Mouse (Mus musculus) hindbrain, embryonic 11.5 days (tissue): ENCODE data around the gene Mrm3. TPM values are rescaled to one million over a fixed set of nuclear protein-coding genes. Genes with fewer than 3 reads are reported as not detected.

Experiments
- ATAC-seq: fragments of 200-750 bp; cut with Nextera tagmentation; 2 replicates; pipeline ENCODE4 v1.8.0; 2017; ENCODE audit warnings: mild to moderate bottlenecking, moderate TSS enrichment, moderate library complexity; ENCODE audit not compliant: low FRiP score
- DNase-seq: peaks from one replicate; pipeline ENCODE4 v3.0.0-alpha.2; 2015; ENCODE audit warnings: low spot score
- H3K27ac ChIP-seq: fragments of 300-500 bp; sonication (generic); 2 replicates; pipeline ENCODE4 v1.5.1; 2014; ENCODE audit warnings: mild to moderate bottlenecking, low read depth, low read length
- H3K27me3 ChIP-seq: fragments of 300-500 bp; sonication (generic); 2 replicates; pipeline ENCODE4 v1.6.1; 2014; ENCODE audit warnings: mild to moderate bottlenecking, low read length, moderate library complexity, mixed read lengths; ENCODE audit not compliant: control insufficient read depth, insufficient read depth
- H3K36me3 ChIP-seq: fragments of 300-500 bp; sonication (generic); 2 replicates; pipeline ENCODE4 v1.6.1; 2014; ENCODE audit warnings: mild to moderate bottlenecking, low read length, moderate library complexity, mixed read lengths; ENCODE audit not compliant: control insufficient read depth, insufficient read depth
- H3K4me1 ChIP-seq: fragments of 300-500 bp; sonication (generic); replicated peaks from 2 replicates; pipeline ENCODE4 v1.6.1; 2014; ENCODE audit warnings: low read length, mixed read lengths; ENCODE audit not compliant: control insufficient read depth, insufficient read depth
- H3K4me2 ChIP-seq: fragments of 300-500 bp; sonication (generic); replicated peaks from 2 replicates; pipeline ENCODE4 v1.6.1; 2014; ENCODE audit warnings: mild to moderate bottlenecking, low read depth, low read length
- H3K4me3 ChIP-seq: fragments of 300-500 bp; sonication (generic); 2 replicates; pipeline ENCODE4 v1.5.1; 2014; ENCODE audit warnings: low read depth, low read length
- H3K9ac ChIP-seq: fragments of 300-500 bp; sonication (generic); 2 replicates; pipeline ENCODE4 v1.6.1; 2014; ENCODE audit warnings: low read depth, low read length
- H3K9me3 ChIP-seq: fragments of 300-500 bp; sonication (generic); 2 replicates; pipeline ENCODE4 v1.6.1; 2016; ENCODE audit warnings: low read length; ENCODE audit not compliant: control insufficient read depth
- WGBS: fragments of 180-500 bp; shearing (Covaris S2); extraction: QIAGEN DNeasy Blood & Tissue Kit; methylation state at CpG from one replicate; pipeline ENCODE4 v1.1.7; 2014; 5-methylcytosine and 5-hydroxymethylcytosine counted together
- polyA plus RNA-seq: library from polyadenylated mRNA; unstranded; fragments of >200 nt; fragmentation: Nextera tagmentation; extraction: Ambion mirVana; gene quantifications from 2 replicates; pipeline ENCODE4 v1.2.1, GENCODE M21; 2014

Mrm3 gene
- polyA plus RNA-seq, 1 experiment from 2014 or later, result 21.9 TPM

- DNase-seq (no peak), ATAC-seq (no peak)
- Histone ChIP-seq H3K27ac (peak overlapping the region; percentile 84), H3K4me2 (no peak overlapping the region), H3K9ac (peak overlapping the region; percentile 42; the same call in 1 of the 2 replicates), H3K4me3 (no peak overlapping the region), H3K4me1 (peaks cover 10% of the 10 kb centered on the region), H3K9me3 (no peaks in the 10 kb centered on the region), H3K27me3 (no peaks in the 10 kb centered on the region), H3K36me3 (no peaks in the 10 kb centered on the region)
- 62% methylated on average over 6 of the region's 6 CpGs for WGBS
Observed at GRCm38 (mm10) chr11:76268521-76269065, 25.1 kb downstream of the Mrm3 start.

DNA sequence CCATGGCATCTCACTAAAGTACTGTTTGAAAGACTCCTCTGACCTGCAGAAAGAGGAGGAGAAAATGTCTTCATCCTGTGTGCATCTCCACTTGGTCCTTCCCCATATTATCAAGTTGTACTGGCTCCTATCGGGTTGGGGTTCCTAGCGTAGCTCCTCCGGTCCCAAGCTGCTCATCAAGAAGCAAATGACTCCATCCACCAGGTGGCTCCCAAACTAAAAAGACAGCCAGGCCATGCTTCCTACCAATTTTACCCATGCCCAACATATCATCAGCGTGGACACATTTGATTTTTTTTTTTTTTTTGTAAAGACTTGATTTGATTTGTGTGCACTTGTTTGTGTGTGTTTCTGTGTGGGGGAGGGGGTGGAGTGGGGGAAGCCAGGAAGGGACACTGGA lies 28.9 kb downstream of the Mrm3 start:
- ATAC-seq (no peak), DNase-seq (no peak)
- Histone ChIP-seq H3K4me3 (no peak overlapping the region), H3K27me3 (no peaks in the 10 kb centered on the region), H3K9me3 (no peaks in the 10 kb centered on the region), H3K27ac (no peak overlapping the region), H3K4me1 (peaks cover 4% of the 10 kb centered on the region), H3K4me2 (no peak overlapping the region), H3K36me3 (no peaks in the 10 kb centered on the region), H3K9ac (no peak overlapping the region)
- whole genome bisulfite sequencing, result 83% methylated on average over 4 of the region's 4 CpGs

DNA sequence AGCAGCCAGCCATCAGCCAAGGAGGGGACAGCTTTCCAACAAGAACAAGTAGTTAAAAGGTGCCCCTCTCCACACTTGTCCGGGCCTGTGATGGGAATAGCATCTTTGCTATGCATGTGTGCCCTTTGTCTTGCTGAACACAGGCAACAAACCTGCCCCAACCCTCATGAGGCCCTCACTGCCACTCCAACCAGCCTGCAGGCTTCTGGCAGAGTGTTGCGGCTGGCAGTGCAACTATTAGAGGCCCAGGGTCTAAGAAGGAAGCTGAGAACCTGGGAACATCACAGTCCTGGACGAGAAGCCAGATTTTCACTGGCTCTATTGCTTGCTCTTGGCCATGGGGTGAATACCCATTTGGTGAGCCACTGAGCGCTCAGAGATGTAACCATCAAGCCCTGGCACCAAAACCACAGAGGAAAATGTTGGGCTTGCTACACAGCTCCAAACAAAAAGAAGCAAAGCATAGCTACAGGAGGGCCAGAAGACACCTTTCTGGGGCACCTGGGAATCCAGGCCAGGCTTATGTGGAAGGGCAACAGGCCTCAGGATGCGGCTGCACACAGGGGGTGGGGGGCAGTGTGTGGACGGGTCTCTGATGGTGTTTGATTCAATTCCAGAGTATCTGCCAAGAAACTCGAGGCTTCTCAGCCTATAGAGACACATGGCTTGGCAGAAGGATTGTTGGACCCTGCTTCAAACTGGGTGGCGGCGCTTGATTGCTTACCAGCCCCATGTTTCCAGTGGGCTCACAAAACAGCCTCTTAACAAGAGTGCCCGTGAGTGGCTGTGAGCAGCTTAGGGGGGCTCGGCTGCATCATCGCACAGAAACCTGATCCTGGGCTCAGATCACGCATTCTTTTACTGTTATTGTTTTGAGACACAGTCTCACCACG lies 35.7 kb downstream of the Mrm3 start:
- Histone ChIP-seq H3K4me1 (no peaks in the 10 kb centered on the region), H3K4me2 (no peak overlapping the region), H3K27ac (no peak overlapping the region), H3K27me3 (no peaks in the 10 kb centered on the region), H3K9me3 (no peaks in the 10 kb centered on the region), H3K4me3 (no peak overlapping the region), H3K36me3 (no peaks in the 10 kb centered on the region), H3K9ac (no peak overlapping the region)
- WGBS, result 68% methylated on average over 14 of the region's 14 CpGs
- DNase-seq (no peak), ATAC-seq (no peak)

GRCm38 (mm10) chr11:76279971-76280370 lies 36.5 kb downstream of the Mrm3 start:
- no peak overlapping the region for H3K9ac ChIP-seq
- no peak overlapping the region for H3K4me3 ChIP-seq
- no peaks in the 10 kb centered on the region for H3K4me1 ChIP-seq
- no peaks in the 10 kb centered on the region for H3K27me3 ChIP-seq
- WGBS, result 68% methylated on average over 2 of the region's 2 CpGs
- H3K27ac ChIP-seq, result no peak overlapping the region
- ATAC-seq, result no peak
- no peaks in the 10 kb centered on the region for H3K36me3 ChIP-seq
- no peak overlapping the region for H3K4me2 ChIP-seq
- H3K9me3 ChIP-seq, result no peaks in the 10 kb centered on the region
- DNase-seq, result no peak

GRCm38 (mm10) chr11:76283841-76284240 lies 40.3 kb downstream of the Mrm3 start:
- peaks cover 4% of the 10 kb centered on the region for H3K4me1 ChIP-seq
- no peak overlapping the region for H3K4me3 ChIP-seq
- no peaks in the 10 kb centered on the region for H3K27me3 ChIP-seq
- H3K27ac ChIP-seq, result no peak overlapping the region
- DNase-seq, result no peak
- WGBS, result 97% methylated on average over 6 of the region's 6 CpGs
- H3K9ac ChIP-seq, result no peak overlapping the region
- H3K36me3 ChIP-seq, result no peaks in the 10 kb centered on the region
- ATAC-seq, result no peak
- no peaks in the 10 kb centered on the region for H3K9me3 ChIP-seq
- no peak overlapping the region for H3K4me2 ChIP-seq

- Histone ChIP-seq H3K27ac (no peak overlapping the region), H3K27me3 (no peaks in the 10 kb centered on the region), H3K4me3 (no peak overlapping the region), H3K4me1 (peaks cover 4% of the 10 kb centered on the region), H3K9ac (no peak overlapping the region), H3K4me2 (no peak overlapping the region), H3K36me3 (no peaks in the 10 kb centered on the region), H3K9me3 (no peaks in the 10 kb centered on the region)
- no peak for DNase-seq
- ATAC-seq, result no peak
- WGBS, result 65% methylated on average over 7 of the region's 7 CpGs
Observed at GRCm38 (mm10) chr11:76285431-76286075, 42.0 kb downstream of the Mrm3 start.

GRCm38 (mm10) chr11:76286534-76287126 lies 43.1 kb downstream of the Mrm3 start:
- no peaks in the 10 kb centered on the region for H3K9me3 ChIP-seq
- 66% methylated on average over 10 of the region's 10 CpGs for WGBS
- H3K4me2 ChIP-seq, result no peak overlapping the region
- no peak overlapping the region for H3K9ac ChIP-seq
- H3K36me3 ChIP-seq, result no peaks in the 10 kb centered on the region
- ATAC-seq (no peak), DNase-seq (no peak)
- 0 out of 2 replicates have a peak overlapping the region, but pooled peaks have one; percentile 10 for H3K27ac ChIP-seq
- no peak overlapping the region for H3K4me3 ChIP-seq
- H3K27me3 ChIP-seq, result no peaks in the 10 kb centered on the region
- H3K4me1 ChIP-seq, result peaks cover 4% of the 10 kb centered on the region

DNA sequence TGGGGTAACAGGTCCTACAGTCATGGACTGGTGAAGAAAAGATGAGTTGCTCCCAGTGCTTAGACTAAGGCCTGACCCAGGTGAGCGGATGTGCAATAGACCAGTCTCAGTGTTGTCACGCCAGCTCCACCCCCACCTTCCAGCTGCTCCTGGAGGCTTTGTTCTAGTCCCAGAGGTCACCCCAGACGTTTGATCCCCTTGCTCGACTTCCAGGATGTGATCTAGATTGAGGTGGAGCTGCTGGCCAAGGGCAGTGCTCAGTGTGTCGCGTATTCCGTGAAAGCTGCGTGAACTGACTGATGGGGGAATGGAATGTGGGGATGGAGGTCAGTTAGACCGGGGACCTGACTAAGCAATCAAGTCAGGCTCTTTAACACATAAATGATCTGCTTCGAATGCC lies 43.8 kb downstream of the Mrm3 start:
- Histone ChIP-seq H3K4me1 (peaks cover 4% of the 10 kb centered on the region), H3K9ac (no peak overlapping the region), H3K4me2 (no peak overlapping the region), H3K9me3 (no peaks in the 10 kb centered on the region), H3K27ac (no peak overlapping the region), H3K36me3 (no peaks in the 10 kb centered on the region), H3K27me3 (no peaks in the 10 kb centered on the region), H3K4me3 (no peak overlapping the region)
- no peak for DNase-seq
- WGBS, result 35% methylated on average over 10 of the region's 10 CpGs
- ATAC-seq, result no peak
